Mouse (Mus musculus) forebrain, embryonic 16.5 days (tissue): ENCODE measurements around the gene Igdcc3. TPM values are rescaled to one million over a fixed set of nuclear protein-coding genes. Genes with fewer than 3 reads are reported as not detected.

Experiments used
- ATAC-seq: fragments of 200-750 bp; cut with Nextera tagmentation; 2 replicates; pipeline ENCODE4 v1.8.0; 2017; ENCODE audit warnings: mild to moderate bottlenecking, moderate library complexity
- H3K27ac ChIP-seq: fragments of 300-500 bp; sonication (generic); 2 replicates; pipeline ENCODE4 v1.5.1; 2014; ENCODE audit warnings: low read length, control low read depth
- H3K27me3 ChIP-seq: fragments of 300-500 bp; sonication (generic); replicated peaks from 2 replicates; pipeline ENCODE4 v1.6.1; 2014; ENCODE audit warnings: low read length; ENCODE audit not compliant: control insufficient read depth, insufficient read depth
- H3K36me3 ChIP-seq: fragments of 300-500 bp; sonication (generic); 2 replicates; pipeline ENCODE4 v1.6.1; 2014; ENCODE audit not compliant: control insufficient read depth, insufficient read depth
- H3K4me1 ChIP-seq: fragments of 300-500 bp; sonication (generic); replicated peaks from 2 replicates; pipeline ENCODE4 v1.6.1; 2014; ENCODE audit warnings: low read length; ENCODE audit not compliant: control insufficient read depth, insufficient read depth
- H3K4me2 ChIP-seq: fragments of 300-500 bp; sonication (generic); 2 replicates; pipeline ENCODE4 v1.6.1; 2014; ENCODE audit warnings: mild to moderate bottlenecking, low read length, control low read depth
- H3K4me3 ChIP-seq: fragments of 300-500 bp; sonication (generic); replicated peaks from 2 replicates; pipeline ENCODE4 v1.5.1; 2014; ENCODE audit warnings: mild to moderate bottlenecking, low read length, control low read depth
- H3K9ac ChIP-seq: fragments of 300-500 bp; sonication (generic); replicated peaks from 2 replicates; pipeline ENCODE4 v1.6.1; 2014; ENCODE audit warnings: low read depth, low read length, control low read depth
- H3K9me3 ChIP-seq: fragments of 300-500 bp; sonication (generic); 2 replicates; pipeline ENCODE4 v1.6.1; 2016; ENCODE audit warnings: low read length; ENCODE audit not compliant: control insufficient read depth
- WGBS: fragments of 180-500 bp; shearing (Covaris S2); extraction: QIAGEN DNeasy Blood & Tissue Kit; methylation state at CpG from one replicate; pipeline ENCODE4 v1.1.7; 2014; 5-methylcytosine and 5-hydroxymethylcytosine counted together
- polyA plus RNA-seq: library from polyadenylated mRNA; unstranded; fragments of >200 nt; fragmentation: Nextera tagmentation; extraction: Ambion mirVana; gene quantifications from 2 replicates; pipeline ENCODE4 v1.2.1, GENCODE M21; 2015

Igdcc3 gene
- polyA plus RNA-seq, 1 experiment from 2014 or later, result 8.5 TPM

DNA sequence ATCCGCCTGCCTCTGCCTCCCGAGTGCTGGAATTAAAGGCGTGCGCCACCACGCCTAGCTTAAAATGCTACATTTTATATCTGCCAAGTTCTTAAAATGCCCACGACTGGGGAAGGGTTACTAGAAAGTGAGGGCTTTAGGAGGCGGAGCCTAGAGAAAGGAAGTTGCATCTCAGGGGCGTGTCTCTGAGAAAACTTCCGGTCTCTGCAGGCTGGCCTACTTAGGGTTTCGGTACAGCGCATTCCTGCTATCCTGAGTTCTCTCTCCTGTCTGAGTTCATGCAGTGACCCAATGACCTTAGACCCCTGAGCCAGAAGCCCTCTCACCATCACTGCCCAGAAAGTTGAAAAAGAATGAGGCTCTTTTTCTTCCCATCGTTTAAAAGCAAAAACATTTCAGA, 52.2 kb downstream of the Igdcc3 start:
- Histone ChIP-seq H3K4me1 (peaks cover 16% of the 10 kb centered on the region), H3K27ac (no peak overlapping the region), H3K4me2 (no peak overlapping the region), H3K9ac (no peak overlapping the region), H3K27me3 (no peaks in the 10 kb centered on the region), H3K36me3 (no peaks in the 10 kb centered on the region), H3K4me3 (no peak overlapping the region), H3K9me3 (no peaks in the 10 kb centered on the region)
- no peak for ATAC-seq
- WGBS, result 74% methylated on average over 12 of the region's 12 CpGs

GRCm38 (mm10) chr9:65195053-65195452, 54.1 kb downstream of the Igdcc3 start, which contains the start of gene Parp16:
Gene Parp16 (plus strand): TSS chr9:65195353.
- H3K9me3 ChIP-seq, result no peaks in the 10 kb centered on the region
- H3K27me3 ChIP-seq, result no peaks in the 10 kb centered on the region
- H3K4me2 ChIP-seq, result no peak within 1 kb of the TSS
- H3K27ac ChIP-seq, result peak within 1 kb of the TSS; percentile 86
- no peak within 1 kb of the TSS for H3K4me3 ChIP-seq
- no peaks in the 10 kb centered on the region for H3K36me3 ChIP-seq
- peak within 1 kb of the TSS; percentile 23; the same call in 1 of the 2 replicates for H3K9ac ChIP-seq
- H3K4me1 ChIP-seq, result peaks cover 16% of the 10 kb centered on the region
- no peak for ATAC-seq
- 85% methylated on average over 4 of the region's 4 CpGs for WGBS

GRCm38 (mm10) chr9:65195621-65195981, 54.6 kb downstream of the Igdcc3 start:
- Histone ChIP-seq H3K4me1 (peaks cover 16% of the 10 kb centered on the region), H3K4me2 (no peak overlapping the region), H3K9me3 (no peaks in the 10 kb centered on the region), H3K27ac (peak overlapping the region; percentile 86), H3K27me3 (no peaks in the 10 kb centered on the region), H3K9ac (no peak overlapping the region), H3K4me3 (no peak overlapping the region), H3K36me3 (no peaks in the 10 kb centered on the region)
- ATAC-seq, result no peak
- WGBS, result 44% methylated on average over 8 of the region's 8 CpGs

GRCm38 (mm10) chr9:65195982-65196737, 55.2 kb downstream of the Igdcc3 start:
- Histone ChIP-seq H3K4me3 (peak overlapping the region; percentile 17), H3K4me1 (peaks cover 16% of the 10 kb centered on the region), H3K27me3 (no peaks in the 10 kb centered on the region), H3K27ac (peak overlapping the region; percentile 86), H3K36me3 (no peaks in the 10 kb centered on the region), H3K9me3 (no peaks in the 10 kb centered on the region), H3K9ac (peak overlapping the region; percentile 47), H3K4me2 (peak overlapping the region; percentile 40)
- WGBS, result 2% methylated on average over 9 of the region's 9 CpGs
- ATAC-seq, result peak; percentile 90

- no peaks in the 10 kb centered on the region for H3K9me3 ChIP-seq
- ATAC-seq, result peak; percentile 77
- peak overlapping the region; percentile 47 for H3K9ac ChIP-seq
- H3K27ac ChIP-seq, result peak overlapping the region; percentile 86
- H3K36me3 ChIP-seq, result no peaks in the 10 kb centered on the region
- H3K4me3 ChIP-seq, result peak overlapping the region; percentile 17
- 19% methylated on average over 26 of the region's 26 CpGs for whole genome bisulfite sequencing
- peaks cover 13% of the 10 kb centered on the region for H3K4me1 ChIP-seq
- peak overlapping the region; percentile 40 for H3K4me2 ChIP-seq
- no peaks in the 10 kb centered on the region for H3K27me3 ChIP-seq
Measured at GRCm38 (mm10) chr9:65196738-65197569, 56.0 kb downstream of the Igdcc3 start.

GRCm38 (mm10) chr9:65197826-65198225, 56.8 kb downstream of the Igdcc3 start:
- ATAC-seq, result no peak
- WGBS, result 94% methylated on average over 6 of the region's 6 CpGs

GRCm38 (mm10) chr9:65199723-65200122, 58.7 kb downstream of the Igdcc3 start:
- Histone ChIP-seq H3K4me1 (peaks cover 13% of the 10 kb centered on the region), H3K9ac (no peak overlapping the region), H3K4me3 (no peak overlapping the region), H3K9me3 (no peaks in the 10 kb centered on the region), H3K27me3 (no peaks in the 10 kb centered on the region), H3K27ac (no peak overlapping the region; the same call in 1 of the 2 replicates), H3K36me3 (no peaks in the 10 kb centered on the region), H3K4me2 (no peak overlapping the region)
- ATAC-seq, result no peak
- 74% methylated on average over 7 of the region's 7 CpGs for WGBS

More at GRCm38 (mm10) chr9:65197826-65198225, 56.8 kb downstream of the Igdcc3 start:
- Histone ChIP-seq H3K9ac (no peak overlapping the region), H3K4me1 (peaks cover 13% of the 10 kb centered on the region), H3K4me2 (no peak overlapping the region), H3K9me3 (no peaks in the 10 kb centered on the region), H3K27ac (no peak overlapping the region), H3K27me3 (no peaks in the 10 kb centered on the region), H3K36me3 (no peaks in the 10 kb centered on the region), H3K4me3 (no peak overlapping the region)

DNA sequence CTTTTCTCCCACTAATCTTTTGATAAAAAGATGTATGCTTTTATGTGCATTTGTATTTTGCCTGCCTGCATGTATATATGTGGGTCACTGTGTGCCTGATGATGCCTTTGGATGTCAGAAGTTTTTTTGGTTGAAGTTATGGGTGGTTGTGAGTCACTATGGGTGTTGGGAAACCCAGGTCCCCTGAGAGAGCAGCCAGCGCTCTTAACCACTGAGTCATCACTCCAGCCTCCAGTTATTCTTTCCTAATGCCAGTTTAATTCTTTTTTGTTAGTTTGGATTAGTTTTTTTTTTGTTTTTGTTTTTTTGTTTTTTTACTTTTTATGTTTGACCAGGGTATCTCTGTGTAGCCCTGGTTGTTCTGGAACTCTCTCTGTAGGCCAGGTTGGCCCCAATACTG, 59.6 kb downstream of the Igdcc3 start:
- no peak overlapping the region for H3K9ac ChIP-seq
- ATAC-seq, result no peak
- 59% methylated on average over 1 of the region's 1 CpGs for WGBS
- no peak overlapping the region for H3K4me2 ChIP-seq
- no peaks in the 10 kb centered on the region for H3K36me3 ChIP-seq
- no peaks in the 10 kb centered on the region for H3K9me3 ChIP-seq
- no peak overlapping the region for H3K27ac ChIP-seq
- no peaks in the 10 kb centered on the region for H3K27me3 ChIP-seq
- peaks cover 10% of the 10 kb centered on the region for H3K4me1 ChIP-seq
- no peak overlapping the region for H3K4me3 ChIP-seq

GRCm38 (mm10) chr9:65201021-65201380, 60.0 kb downstream of the Igdcc3 start:
- H3K4me3 ChIP-seq, result no peak overlapping the region
- ATAC-seq, result no peak
- no peak overlapping the region for H3K4me2 ChIP-seq
- H3K9me3 ChIP-seq, result no peaks in the 10 kb centered on the region
- H3K27ac ChIP-seq, result peak overlapping the region; percentile 90; the same call in 1 of the 2 replicates
- H3K9ac ChIP-seq, result no peak overlapping the region
- 46% methylated on average over 3 of the region's 3 CpGs for WGBS
- H3K27me3 ChIP-seq, result no peaks in the 10 kb centered on the region
- peaks cover 6% of the 10 kb centered on the region for H3K4me1 ChIP-seq
- H3K36me3 ChIP-seq, result no peaks in the 10 kb centered on the region
